Mouse (Mus musculus): ENCODE measurements around the gene Sh3gl2.

Gene Sh3gl2

DNA sequence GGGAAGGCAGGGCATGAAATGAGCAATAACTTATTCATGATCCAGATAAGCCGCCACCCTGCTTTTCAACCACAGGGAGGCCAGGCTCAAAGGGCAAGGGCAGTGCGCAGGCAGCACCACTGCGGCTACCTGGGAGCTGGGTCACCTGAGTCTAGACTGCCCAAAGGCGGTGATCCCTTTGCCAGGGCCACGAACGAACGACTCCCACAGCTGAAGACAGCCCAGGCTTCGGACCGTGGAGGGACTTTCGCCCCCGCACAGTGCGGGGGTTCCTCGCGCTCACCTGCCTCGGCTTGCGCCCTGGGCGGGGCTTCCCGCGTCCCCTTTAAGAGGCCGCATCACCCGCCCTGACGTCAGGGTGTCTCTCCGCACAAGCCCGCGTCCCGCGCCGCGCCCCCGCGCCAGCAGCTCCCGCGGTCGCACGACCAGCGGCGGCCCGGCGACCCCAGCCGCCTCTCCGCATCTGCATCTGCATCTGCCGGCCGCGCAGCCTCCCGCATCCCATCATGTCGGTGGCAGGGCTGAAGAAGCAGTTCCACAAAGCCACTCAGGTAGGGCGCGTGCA, at the start of gene Sh3gl2:
TSS of gene Sh3gl2 (plus strand) at position 56 of the 565 bp plus-strand sequence.
- no peak for DNase-seq (ENCODE audit: low spot score)

DNA sequence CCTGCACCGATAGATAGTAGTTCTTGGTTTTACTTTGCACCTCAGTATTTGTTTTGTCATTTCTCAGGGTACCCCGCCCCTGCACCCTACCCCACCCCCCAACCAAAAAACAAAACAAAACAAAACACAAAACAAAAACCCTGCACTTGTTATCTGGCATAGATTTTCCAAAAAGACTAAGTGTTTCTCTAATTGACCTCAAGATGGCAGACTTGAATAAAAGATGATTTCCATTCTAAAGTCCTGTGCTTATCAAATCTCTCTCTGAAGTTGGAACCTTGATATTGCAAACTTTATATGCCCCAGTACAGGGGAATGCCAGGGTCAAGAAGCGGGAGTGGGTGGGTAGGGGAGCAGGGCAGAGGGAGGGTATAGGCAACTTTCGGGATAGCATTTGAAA, 43.8 kb upstream of the Sh3gl2 start:
- no peak for DNase-seq (ENCODE audit: low spot score)

DNA sequence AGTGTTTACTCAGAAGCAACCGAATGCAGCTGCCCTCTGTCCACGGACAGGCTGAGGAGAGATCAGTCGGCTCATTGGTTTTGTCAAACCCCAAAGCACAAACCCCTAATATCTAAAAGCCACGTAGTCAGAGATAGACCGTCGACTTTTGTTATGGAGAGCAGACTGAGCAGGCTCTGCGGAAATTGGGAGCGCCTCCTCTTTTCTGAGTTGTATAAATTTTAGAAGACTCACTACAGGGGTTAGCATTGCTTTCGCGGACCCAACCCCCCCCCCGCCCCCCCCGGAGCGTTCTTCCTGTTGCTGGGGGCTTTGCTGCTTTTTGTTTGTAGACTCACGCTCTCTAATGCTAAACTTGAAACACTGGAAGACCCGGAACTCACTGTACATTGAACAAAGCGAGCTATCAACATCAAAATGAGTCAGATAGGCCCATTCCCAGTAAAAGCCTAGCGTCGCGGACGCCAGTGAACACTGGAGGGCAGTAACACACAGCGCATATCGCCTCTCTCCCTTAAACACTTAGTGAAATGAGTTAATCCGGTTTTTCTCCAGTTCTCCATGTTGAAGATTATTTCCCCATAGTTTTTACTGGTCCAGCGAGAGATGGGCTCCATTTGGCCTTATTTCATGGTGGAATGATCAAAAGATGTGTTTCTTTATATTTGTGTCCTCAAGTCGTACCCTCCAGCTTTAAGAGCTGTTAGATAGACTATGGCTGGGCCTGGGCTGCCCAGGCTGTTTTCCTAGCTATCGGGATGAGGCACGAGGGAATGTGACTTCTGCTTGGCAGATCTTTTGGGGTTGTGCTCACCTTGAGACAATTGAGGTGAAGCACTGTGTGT, 42.2 kb upstream of the Sh3gl2 start:
- DNase-seq (ENCODE audit: low spot score): no peak

DNA sequence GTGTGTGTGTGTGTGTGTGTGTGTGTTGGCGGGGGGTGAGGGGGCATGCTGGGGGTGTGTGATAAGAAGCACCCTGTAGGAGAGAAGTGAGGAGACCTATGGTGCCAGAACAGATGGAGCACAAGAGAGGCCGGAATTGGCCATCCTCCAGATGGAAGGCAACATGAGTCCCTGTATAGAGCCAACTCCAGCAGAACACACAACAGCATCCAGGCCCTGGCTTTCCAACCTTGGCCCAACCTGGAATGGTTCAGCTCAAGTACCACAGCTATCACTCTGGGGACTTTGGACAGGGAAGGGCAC, 41.7 kb upstream of the Sh3gl2 start:
- no peak for DNase-seq (ENCODE audit: low spot score)

DNA sequence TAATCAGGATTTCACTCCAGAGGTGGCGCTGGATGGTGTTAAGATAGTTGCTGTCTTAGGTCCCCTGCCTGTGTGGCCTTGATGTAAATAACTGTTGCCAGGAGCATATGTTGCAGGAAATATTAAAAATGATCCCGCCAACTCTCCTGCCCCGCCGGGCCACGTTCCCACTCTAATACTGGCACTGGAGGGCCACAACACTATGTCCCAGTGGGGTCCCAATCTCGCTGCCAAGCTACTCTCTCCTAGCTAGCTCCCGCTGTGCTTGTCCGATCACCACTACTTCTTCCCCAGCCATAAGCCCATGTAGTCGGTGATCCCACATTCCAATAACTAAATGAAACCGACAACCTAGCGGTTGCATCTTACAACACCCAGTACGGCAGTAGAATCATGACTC, 36.9 kb upstream of the Sh3gl2 start:
- DNase-seq (ENCODE audit: low spot score): no peak

DNA sequence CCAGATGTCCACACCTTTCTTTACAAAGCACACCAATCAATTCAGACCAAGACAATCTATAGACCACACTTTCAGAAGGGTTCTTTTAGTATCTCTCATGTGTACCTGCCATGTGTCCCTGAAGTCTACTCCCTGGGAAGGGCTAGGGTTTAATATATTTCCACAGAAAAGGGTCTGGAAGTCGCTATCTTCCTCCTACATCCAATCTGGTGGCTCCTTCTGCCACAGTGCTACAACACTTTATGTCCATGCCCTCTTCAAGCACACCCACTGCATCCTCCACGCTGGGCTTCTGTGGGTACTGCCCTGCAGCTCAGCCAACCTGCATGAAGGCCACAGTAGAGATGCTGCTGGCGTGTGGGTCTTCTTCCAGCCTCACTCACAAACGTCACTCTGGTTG, 29.5 kb upstream of the Sh3gl2 start:
- DNase-seq (ENCODE audit: low spot score): no peak

DNA sequence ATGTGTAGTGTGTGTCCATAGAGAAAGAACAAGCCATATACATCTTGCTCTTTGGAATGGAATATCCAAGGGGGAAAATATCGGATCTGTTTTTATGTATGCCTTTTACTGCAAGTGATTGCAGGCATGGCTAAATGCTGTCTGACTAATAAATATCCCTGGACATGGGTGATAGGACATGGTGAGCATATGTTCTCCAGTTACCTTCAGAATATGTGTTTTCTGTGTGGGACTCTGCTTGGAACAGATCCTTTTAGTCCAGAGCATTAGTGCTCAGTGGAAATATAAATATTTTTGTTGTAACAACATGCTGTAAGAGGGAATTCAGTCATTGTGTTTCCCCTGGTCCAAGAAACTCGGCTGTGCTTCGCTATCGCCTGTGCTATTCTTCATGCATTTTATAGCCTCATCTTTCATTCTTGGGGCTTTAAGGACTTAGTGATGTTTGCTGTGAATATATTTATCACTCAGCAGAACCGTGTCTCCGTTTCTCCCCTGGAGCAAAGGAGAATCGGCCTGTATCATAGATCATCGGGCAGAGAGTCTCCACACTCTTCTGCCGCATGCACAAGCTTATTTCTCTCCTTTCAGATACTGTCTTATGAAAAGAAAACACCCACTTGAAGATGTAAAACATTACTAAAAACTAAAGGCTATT, 26.4 kb upstream of the Sh3gl2 start:
- no peak for DNase-seq (ENCODE audit: low spot score)

DNA sequence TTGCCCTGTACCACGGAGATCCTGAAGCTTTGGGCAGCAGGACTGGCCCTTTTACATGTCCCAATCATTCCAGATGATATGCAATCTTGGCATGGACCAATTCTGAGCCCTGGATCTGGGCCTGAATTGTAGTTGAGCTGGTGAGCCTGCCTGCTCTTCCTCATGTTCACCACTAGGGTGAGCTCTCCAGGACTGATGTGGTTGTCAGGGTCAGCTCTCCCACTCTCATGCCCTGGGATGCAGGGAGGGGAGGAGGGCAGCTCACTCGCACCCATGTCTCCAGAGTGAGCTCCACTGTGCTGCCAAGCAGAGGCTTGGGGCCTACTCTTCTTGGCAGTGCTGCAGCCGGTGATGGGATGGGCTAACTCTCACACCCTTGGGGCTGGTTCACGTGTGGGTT, 18.9 kb upstream of the Sh3gl2 start:
- DNase-seq (ENCODE audit: low spot score): no peak

DNA sequence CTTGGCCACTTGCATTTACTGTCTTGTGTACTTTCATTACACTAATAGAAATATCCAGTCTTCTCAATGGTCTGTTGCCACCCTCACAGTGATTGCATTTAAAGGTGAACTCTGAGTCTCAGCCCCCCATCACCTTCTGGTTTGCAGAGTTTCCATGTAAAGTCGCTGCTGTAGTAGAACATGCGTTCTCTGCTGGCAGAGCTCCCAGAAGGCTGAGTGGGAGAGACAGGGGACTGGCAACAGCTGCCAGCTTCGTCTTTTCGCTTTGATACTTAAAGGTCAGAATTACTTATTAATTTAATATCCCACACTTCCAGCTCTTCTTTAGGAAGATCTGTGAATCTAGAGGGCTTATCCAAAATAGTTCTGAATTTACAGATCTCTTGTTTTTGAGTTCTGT, 8.7 kb upstream of the Sh3gl2 start:
- DNase-seq (ENCODE audit: low spot score): no peak

DNA sequence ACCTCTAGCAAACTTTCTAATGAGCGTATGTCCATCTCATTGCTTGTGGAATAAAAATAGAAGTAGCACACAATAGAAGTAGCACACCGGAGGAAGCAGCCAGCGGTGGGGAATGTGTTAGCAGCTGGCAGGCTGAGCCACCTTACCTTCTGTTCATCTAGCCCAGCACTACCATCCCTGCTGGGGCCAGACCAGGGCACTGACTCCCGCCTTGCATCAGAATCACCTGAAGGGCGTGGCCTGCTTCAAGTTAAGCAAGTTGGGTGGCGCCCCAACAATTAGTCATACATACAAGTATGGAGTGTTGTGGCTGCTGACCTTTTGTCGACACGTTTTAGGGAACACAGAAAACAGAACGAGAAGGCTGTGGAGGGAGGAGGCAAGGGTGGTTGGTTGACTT, 6.5 kb upstream of the Sh3gl2 start:
- no peak for DNase-seq (ENCODE audit: low spot score)

DNA sequence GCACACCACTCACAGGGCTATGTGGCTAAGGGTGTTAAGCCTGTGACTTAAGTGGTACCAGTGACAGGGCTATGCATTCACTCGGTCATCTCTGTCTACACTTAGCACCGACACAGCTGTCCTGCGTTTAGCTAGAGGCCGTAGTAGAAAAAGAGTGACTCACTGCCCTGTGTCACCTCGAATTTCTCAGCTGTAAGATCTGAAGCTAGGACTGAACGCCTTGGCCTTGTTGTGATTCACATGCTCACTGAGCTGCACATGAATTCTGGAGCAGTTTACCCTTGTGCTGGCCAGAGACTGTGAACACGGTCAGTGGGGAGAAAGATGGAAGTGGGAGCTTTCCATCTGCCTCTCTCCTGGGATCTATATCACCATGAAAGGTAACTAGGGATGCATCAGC, 2.3 kb upstream of the Sh3gl2 start:
- DNase-seq (ENCODE audit: low spot score): no peak

DNA sequence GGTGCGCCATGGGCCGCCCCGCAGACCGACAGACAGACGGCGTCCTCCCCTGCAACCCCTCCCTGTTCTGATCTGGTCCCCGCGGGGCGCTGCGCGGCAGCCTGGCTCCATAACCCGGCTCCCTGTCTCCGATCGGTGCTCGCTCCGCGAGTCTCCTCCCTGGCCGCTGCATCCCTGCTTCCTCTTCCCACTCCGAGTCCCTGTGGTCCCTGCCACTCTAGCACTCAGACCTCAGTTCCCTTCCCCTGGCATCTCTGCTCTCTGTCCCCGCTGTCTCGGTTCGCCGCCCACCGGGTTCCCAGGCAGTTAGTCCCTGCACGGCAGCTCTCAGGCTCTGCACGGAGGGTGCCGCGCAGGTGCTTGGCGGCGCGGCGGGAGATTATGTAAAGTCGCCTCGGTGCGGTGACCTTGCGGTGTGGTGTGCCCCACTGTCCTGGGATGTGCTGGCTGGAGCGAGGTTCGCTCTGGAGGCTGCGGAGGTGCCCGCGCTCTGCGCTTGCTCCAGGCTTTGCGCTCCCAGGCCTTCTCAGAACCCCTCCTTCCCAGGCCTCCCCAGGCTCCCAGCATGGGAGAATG, 798 bp downstream of the Sh3gl2 start:
- no peak for DNase-seq (ENCODE audit: low spot score)

DNA sequence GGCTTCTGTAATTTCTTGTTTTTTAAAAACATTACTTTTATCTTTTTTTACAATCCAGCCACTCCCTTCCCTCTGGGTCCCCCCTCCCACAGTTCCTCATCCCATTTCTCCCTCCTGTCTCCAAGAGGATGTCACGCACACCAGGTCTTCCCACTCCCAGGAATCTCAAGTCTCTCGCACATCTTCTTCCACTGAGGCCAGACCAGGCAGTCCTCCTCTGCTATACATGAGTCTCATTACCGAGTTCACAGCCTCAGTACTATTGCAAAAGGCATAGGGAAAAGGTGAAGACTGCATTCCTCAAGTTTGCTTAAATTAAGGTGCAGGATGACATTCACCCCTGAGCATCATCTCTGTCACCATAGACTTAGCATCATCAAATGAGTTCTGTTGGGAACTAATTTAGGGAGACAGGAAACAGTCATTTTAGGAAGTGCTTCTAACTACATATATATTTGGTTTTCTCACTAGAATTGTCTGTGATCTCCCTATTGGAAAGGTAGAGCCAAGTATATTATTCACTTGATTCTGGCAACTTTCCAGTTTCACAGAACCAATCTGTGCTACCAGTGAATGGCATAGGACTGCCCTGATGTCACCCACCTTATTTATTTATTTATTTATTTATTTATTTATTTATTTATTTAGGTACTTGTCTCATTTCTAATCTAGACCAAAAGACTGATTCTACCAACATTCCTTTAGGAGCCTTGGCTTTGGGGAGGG, 1.9 kb downstream of the Sh3gl2 start:
- DNase-seq (ENCODE audit: low spot score): no peak

DNA sequence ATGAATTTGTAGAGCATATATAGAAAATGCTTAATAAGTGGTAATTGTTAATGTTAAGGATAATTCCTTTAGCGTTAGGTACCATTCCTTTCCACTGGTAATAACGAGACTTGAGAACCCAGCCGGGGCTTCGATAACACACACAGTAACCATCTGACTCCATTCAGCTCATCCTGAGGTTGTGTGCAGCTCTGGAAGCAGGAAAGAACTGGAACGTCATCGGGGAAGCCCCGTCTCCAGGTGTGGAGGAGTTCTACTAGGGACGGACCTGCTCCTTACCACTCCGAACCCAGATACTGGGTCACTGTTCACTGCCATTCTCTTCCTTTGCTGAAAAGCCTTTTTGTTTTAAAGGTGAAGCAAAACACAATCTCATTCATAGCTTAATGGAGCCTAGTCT, 2.6 kb downstream of the Sh3gl2 start:
- DNase-seq (ENCODE audit: low spot score): no peak

DNA sequence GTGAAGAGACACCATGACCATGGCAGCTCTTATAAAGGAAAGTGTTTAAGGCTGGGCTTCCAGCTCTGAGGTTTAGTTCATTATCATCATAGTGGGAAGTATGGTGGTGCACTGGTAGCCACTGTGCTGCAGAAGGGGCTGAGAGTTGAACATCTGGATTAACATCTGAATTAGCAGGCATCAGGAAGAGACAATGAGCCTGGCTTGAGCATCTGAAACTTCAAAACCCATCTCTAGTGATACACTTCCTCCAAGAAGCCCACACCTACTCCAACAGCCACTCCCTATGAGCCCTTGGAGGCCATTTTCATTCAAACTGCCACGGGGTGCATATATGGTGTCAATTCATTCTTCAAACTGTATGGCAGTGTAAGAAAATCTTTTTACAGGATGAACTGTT, 3.6 kb downstream of the Sh3gl2 start:
- no peak for DNase-seq (ENCODE audit: low spot score)

DNA sequence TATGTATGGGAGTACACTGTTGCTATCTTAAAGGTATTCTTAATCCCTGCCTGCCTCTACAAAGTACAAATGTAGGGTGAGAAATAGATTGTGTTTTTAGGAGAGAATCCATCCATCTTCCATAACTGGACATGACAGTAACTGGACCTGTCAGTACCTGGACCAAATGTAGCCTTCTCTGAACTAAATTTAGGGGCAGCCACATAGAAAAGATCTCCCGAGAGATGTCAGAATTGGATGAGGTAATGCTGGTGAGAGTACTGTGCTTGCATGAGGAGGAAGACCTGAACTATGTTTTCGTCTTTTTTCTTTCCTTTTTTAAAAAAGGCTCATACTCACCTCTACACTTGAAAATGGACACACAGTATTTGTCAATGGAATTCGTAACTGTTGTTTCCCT, 6.0 kb downstream of the Sh3gl2 start:
- DNase-seq (ENCODE audit: low spot score): no peak

DNA sequence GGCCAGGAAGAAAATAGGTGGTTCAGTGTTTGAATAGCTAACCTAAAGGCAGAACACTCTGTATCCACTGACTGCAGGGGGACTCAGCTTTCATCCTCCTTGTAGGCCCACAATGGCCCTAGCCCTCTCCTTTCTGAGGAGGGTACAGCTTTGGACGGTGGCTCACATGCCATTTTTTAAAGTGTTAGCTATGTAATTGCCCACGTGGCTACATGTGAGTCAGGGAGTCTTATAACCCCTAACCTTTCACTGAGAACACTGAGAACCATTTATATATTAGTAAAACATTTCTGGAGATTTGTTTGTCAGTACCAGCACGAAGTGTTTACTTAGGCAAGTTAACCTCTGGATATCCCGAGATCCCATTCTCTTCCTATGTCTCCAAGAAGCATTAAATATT, 12.1 kb downstream of the Sh3gl2 start:
- no peak for DNase-seq (ENCODE audit: low spot score)

DNA sequence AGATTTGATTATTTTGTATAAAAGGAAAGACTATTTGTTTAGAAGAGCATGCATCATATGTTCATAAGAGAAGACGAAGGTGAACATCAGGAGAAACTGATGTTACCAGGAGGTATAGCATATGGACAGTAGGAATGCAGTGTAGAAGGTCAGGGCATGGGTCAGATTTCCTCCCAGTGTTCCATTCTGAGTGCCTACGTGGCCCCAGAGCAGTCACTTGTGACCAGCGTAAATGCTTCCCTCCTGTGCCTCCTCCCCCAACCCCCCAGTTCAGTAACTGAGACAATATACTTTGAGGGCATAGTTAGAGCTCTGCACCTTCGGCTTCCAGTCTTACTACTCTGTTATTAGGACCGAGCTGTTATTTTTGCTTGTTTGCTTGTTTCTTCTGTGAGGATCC, 17.8 kb downstream of the Sh3gl2 start:
- no peak for DNase-seq (ENCODE audit: low spot score)

DNA sequence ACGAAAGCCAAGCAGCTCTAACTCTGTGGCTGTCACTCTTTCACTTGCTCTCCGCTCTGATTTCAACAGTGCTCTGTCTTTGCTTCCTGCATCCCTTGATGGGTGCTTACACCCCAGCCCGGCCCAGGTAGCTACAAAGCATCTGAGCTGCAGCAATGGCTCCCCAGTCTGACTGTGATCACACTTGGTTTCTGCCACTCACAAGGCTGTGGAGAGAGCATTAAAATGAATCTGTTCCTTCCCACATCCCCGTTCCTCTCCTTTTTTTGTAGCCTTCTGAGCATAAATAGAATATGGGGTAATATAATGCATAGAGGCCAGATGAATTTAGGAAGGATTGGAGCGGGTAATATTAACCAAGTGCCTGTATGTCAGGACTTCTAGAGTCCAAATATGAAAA, 21.8 kb downstream of the Sh3gl2 start:
- DNase-seq (ENCODE audit: low spot score): no peak

DNA sequence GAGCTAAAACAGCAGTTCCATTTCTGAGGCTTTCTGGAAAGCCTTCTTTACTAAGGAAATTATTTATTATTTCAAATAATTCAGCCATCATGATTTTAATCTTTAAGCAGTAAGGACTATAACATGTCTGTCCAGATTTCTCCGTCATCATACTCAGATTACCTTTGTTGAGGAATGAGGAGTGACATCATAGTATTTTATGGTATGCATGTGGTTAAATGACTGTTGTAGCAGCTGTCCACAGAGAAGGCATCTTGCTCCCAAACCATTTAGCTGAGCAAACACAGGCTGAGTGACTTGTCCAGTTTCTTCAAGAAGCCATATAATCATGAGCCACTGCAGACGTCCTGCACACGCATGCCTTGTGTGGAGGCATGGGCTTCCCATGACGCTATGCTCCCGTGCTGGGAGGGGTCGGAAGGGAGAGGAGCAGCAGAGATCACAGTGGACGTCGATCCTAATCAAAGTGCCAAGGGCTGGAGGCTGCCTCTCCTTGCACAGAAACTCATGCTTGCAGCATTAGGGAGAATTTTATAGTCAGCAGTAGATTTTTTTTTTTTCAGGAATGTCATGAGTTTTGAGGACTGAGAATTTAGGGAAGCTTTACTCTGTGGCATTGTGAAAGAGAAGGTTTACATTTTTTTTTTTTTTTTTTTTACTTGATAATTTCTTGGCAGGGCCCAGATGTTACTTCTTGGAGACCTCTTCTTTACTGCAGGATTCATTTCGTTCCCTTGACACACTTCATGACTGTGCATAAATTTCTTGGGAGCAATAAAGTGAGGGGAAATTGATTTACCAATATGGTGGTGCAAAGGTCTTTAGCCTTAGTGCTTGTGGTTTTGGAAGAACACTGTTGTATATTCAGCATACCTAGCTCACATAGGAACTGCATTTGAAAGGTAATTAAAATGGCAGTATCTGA, 23.0 kb downstream of the Sh3gl2 start:
- DNase-seq (ENCODE audit: low spot score): no peak

DNA sequence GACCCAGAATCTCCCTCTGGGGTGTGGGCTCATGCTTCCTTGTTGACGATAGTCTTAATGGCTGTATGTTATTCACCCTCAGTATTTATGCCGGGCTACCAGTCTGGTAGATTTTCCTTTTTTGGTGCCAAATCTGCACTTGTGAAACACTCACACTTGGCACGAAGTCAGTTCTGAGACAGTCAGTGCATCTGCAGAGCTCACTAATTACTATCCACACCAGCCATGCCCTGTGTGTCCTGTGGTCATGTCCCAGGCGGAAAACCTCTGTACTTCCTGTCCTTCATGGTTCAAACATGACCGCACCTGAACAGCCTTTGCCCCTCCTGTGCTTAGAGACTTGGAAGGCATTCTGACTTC, 23.6 kb downstream of the Sh3gl2 start:
- no peak for DNase-seq (ENCODE audit: low spot score)
